Mouse (Mus musculus) liver, embryonic 14.5 days (tissue): ENCODE measurements at regions not wholly inside any gene's neighbourhood (a gene's known extent, or its start where the extent isn't known, plus 50 kb on each side); places are given as distances from the start of the nearest gene placed in this dataset.

Source experiments
- ATAC-seq: fragments of 200-750 bp; cut with Nextera tagmentation; 2 replicates; pipeline ENCODE4 v1.8.0; 2017; ENCODE audit warnings: moderate number of reproducible peaks, mild to moderate bottlenecking, moderate library complexity; ENCODE audit not compliant: insufficient read depth
- DNase-seq, 3 experiments: peaks; one replicate each; pipeline ENCODE4 v3.0.0-alpha.2; 2012 to 2013; ENCODE audit warnings: low read depth in 3 of 3, low spot score in 3 of 3
- H3K27ac ChIP-seq: fragments of 300-500 bp; sonication (generic); 2 replicates; pipeline ENCODE4 v1.5.1; 2014; ENCODE audit warnings: moderate library complexity, mild to moderate bottlenecking, control low read depth, inconsistent platforms
- H3K27me3 ChIP-seq: fragments of 300-500 bp; sonication (generic); 2 replicates; pipeline ENCODE4 v1.6.1; 2014; ENCODE audit warnings: mild to moderate bottlenecking, low read length, moderate library complexity; ENCODE audit not compliant: control insufficient read depth, insufficient read depth
- H3K36me3 ChIP-seq: fragments of 300-500 bp; sonication (generic); replicated peaks from 2 replicates; pipeline ENCODE4 v1.6.1; 2014; ENCODE audit warnings: low read depth; ENCODE audit not compliant: control insufficient read depth, insufficient read depth
- H3K4me1 ChIP-seq, 2 experiments: fragments of 200-500 bp in 1 of 2; fragments of 300-500 bp in 1 of 2; sonication (generic) in 1 of 2; replicated peaks; 2 replicates each; pipeline ENCODE4 v1.6.1; 2012 to 2014; ENCODE audit warnings: antibody characterized with exemption in 1 of 2, inconsistent platforms in 1 of 2, low read length in 1 of 2; ENCODE audit not compliant: control insufficient read depth in 2 of 2, insufficient read depth in 2 of 2
- H3K4me2 ChIP-seq: fragments of 300-500 bp; sonication (generic); 2 replicates; pipeline ENCODE4 v1.6.1; 2014; ENCODE audit warnings: low read depth, mild to moderate bottlenecking, control low read depth, moderate library complexity
- H3K4me3 ChIP-seq, 2 experiments: fragments of 200-500 bp in 1 of 2; fragments of 300-500 bp in 1 of 2; sonication (generic) in 1 of 2; 2 replicates each; pipeline ENCODE4 v1.5.1; 2012 to 2014; ENCODE audit warnings: low read depth in 2 of 2, low read length in 2 of 2, mild to moderate bottlenecking in 2 of 2, control low read depth in 1 of 2, inconsistent platforms in 1 of 2, moderate library complexity in 1 of 2; ENCODE audit not compliant: insufficient read depth in 1 of 2
- H3K9ac ChIP-seq: fragments of 300-500 bp; sonication (generic); replicated peaks from 2 replicates; pipeline ENCODE4 v1.6.1; 2014; ENCODE audit warnings: mild to moderate bottlenecking, control low read depth, moderate library complexity
- H3K9me3 ChIP-seq: fragments of 300-500 bp; sonication (generic); 2 replicates; pipeline ENCODE4 v1.6.1; 2016; ENCODE audit warnings: low read length, mixed read lengths; ENCODE audit not compliant: control insufficient read depth
- CTCF ChIP-seq: IDR thresholded peaks from 2 replicates; pipeline ENCODE4 v1.5.1; 2016; ENCODE audit warnings: antibody characterized with exemption, low read depth, control low read depth
- EP300 ChIP-seq: IDR thresholded peaks from 2 replicates; pipeline ENCODE4 v1.6.1; 2016; ENCODE audit warnings: antibody characterized with exemption, low read depth
- WGBS: fragments of 180-500 bp; shearing (Covaris S2); extraction: QIAGEN DNeasy Blood & Tissue Kit; methylation state at CpG from one replicate; pipeline ENCODE4 v1.1.7; 2014; ENCODE audit not compliant: insufficient replicate concordance; 5-methylcytosine and 5-hydroxymethylcytosine counted together

DNA sequence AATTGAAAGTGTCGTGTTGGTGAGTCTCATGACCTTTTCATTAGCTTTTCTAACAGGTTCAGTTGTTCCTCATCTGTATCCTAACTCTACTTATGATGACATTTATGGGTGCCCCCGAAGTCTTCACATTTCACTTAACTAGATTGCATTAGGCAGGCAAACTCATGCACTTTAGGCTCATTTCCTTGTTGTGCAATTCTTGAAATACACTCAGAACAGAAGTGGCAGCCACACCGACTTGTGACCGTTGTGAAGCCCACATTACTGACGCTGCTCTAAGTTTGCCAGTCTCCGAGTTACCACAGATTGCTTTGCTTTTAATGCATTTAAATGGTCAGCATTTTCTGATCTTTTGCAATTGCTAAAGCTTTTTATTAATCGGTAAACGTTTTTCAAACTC, 414.8 kb downstream of the Trim52 start:
- 55% methylated on average over 8 of the region's 8 CpGs for WGBS
- TF ChIP-seq CTCF = no peak
- no peak for TF ChIP-seq EP300
- H3K4me2 ChIP-seq = no peak overlapping the region
- H3K4me1 ChIP-seq = no peaks in the 10 kb centered on the region
- ATAC-seq = no peak
- no peaks in the 10 kb centered on the region for H3K9me3 ChIP-seq
- no peak for DNase-seq
- H3K4me3 ChIP-seq = no peak overlapping the region
- no peak overlapping the region for H3K27ac ChIP-seq
- H3K36me3 ChIP-seq = no peaks in the 10 kb centered on the region
- H3K27me3 ChIP-seq = no peaks in the 10 kb centered on the region
- no peak overlapping the region for H3K9ac ChIP-seq

DNA sequence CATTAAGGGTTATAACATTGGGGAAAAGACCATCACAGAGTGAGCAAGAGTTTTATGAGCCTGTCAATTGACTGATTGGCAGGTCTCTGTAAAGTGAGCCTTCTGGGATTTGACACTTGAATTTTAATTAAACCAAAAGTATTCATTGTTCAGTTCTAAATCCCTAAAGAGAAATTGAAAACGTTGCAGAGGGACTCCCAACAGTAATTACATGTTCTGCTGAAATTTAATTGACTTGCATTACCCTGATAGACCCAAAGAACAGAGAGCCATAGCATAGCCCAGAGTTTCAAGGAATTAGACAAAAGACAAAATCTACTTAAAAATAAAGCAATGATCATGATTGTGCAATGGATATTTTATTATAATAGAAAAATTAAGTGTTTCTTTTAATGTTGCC, 444.2 kb downstream of the Trim52 start:
- ATAC-seq = no peak
- H3K9ac ChIP-seq = no peak overlapping the region
- TF ChIP-seq EP300 (no peak), CTCF (no peak)
- no peaks in the 10 kb centered on the region for H3K27me3 ChIP-seq
- whole genome bisulfite sequencing = 13% methylated on average over 1 of the region's 1 CpGs
- no peak for DNase-seq
- no peaks in the 10 kb centered on the region for H3K9me3 ChIP-seq
- H3K4me2 ChIP-seq = no peak overlapping the region
- H3K4me3 ChIP-seq = no peak overlapping the region
- H3K36me3 ChIP-seq = no peaks in the 10 kb centered on the region
- H3K4me1 ChIP-seq = no peaks in the 10 kb centered on the region
- no peak overlapping the region for H3K27ac ChIP-seq

- H3K9ac ChIP-seq = no peak overlapping the region
- no peak overlapping the region for H3K4me3 ChIP-seq
- no peaks in the 10 kb centered on the region for H3K4me1 ChIP-seq
- H3K9me3 ChIP-seq = no peaks in the 10 kb centered on the region
- no peak overlapping the region for H3K27ac ChIP-seq
- ATAC-seq = no peak
- no peak for DNase-seq
- 55% methylated on average over 2 of the region's 2 CpGs for WGBS
- H3K4me2 ChIP-seq = no peak overlapping the region
- no peaks in the 10 kb centered on the region for H3K27me3 ChIP-seq
- H3K36me3 ChIP-seq = no peaks in the 10 kb centered on the region
- TF ChIP-seq CTCF (no peak), EP300 (no peak)
Observed at GRCm38 (mm10) chr14:106579281-106579680, 473.3 kb downstream of the Trim52 start.

DNA sequence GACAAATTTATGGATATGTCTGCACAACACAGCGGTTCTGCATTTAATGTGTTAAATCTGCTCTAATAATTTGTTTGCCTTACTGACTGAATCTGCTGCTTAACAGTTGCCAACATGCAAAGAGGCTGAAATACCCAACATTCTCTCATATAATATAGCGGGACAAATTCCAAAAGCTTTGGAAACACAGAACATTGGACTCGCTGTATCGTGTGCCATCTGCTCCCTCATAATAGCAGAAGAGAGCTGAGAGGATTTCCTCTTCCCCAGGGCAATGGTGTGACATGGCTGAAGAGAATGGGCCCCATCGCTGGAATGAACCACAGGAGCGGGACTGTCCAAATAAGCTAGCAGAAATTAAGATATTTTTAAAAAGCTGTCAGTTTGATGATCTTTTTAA, 475.9 kb downstream of the Trim52 start:
- 74% methylated on average over 6 of the region's 6 CpGs for WGBS
- no peak for DNase-seq
- Histone ChIP-seq H3K4me3 (no peak overlapping the region), H3K4me1 (no peaks in the 10 kb centered on the region), H3K36me3 (no peaks in the 10 kb centered on the region), H3K27ac (no peak overlapping the region), H3K9ac (no peak overlapping the region), H3K27me3 (no peaks in the 10 kb centered on the region), H3K4me2 (no peak overlapping the region), H3K9me3 (no peaks in the 10 kb centered on the region)
- TF ChIP-seq EP300 (no peak), CTCF (no peak)
- ATAC-seq = no peak

DNA sequence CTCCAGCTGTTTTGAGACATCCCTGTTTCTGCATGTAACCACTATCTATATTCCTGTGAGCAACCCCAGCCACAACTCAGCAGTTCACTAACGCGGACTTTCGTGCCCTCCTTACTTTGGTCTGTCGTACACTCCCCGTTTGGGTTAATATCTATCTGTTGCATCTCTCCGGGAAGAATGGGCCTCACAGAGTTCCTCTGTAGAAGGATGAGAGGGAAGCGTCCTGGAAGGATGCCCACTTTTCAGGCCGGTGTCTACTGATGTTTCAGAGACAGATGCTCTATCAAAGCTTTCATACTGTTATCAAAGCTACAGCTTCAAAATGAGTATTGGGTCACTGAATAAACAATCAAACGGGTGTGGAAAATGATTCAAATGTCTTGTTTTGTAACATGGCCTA, 487.4 kb downstream of the Trim52 start:
- DNase-seq = no peak
- TF ChIP-seq CTCF = no peak
- TF ChIP-seq EP300 = no peak
- Histone ChIP-seq H3K27ac (no peak overlapping the region), H3K9ac (no peak overlapping the region), H3K4me1 (no peaks in the 10 kb centered on the region), H3K27me3 (no peaks in the 10 kb centered on the region), H3K9me3 (no peaks in the 10 kb centered on the region), H3K4me2 (no peak overlapping the region), H3K36me3 (no peaks in the 10 kb centered on the region), H3K4me3 (no peak overlapping the region)
- ATAC-seq = no peak
- WGBS = 74% methylated on average over 9 of the region's 9 CpGs

- ATAC-seq (no peak), DNase-seq (no peak)
- Histone ChIP-seq H3K27ac (no peak overlapping the region), H3K4me3 (no peak overlapping the region), H3K9ac (no peak overlapping the region), H3K36me3 (no peaks in the 10 kb centered on the region), H3K4me2 (no peak overlapping the region), H3K27me3 (no peaks in the 10 kb centered on the region), H3K9me3 (no peaks in the 10 kb centered on the region), H3K4me1 (no peaks in the 10 kb centered on the region)
- WGBS = 48% methylated on average over 3 of the region's 3 CpGs
- TF ChIP-seq CTCF (no peak), EP300 (no peak)
Observed at GRCm38 (mm10) chr14:106593980-106594379, 488.0 kb downstream of the Trim52 start.
